Mouse (Mus musculus): ENCODE measurements around the gene Scn4a.

Scn4a gene

GRCm38 (mm10) chr11:106273311-106273684, 79.8 kb downstream of the Scn4a start:
- in situ Hi-C loops (cut with MboI, MseI) = no loop called here

DNA sequence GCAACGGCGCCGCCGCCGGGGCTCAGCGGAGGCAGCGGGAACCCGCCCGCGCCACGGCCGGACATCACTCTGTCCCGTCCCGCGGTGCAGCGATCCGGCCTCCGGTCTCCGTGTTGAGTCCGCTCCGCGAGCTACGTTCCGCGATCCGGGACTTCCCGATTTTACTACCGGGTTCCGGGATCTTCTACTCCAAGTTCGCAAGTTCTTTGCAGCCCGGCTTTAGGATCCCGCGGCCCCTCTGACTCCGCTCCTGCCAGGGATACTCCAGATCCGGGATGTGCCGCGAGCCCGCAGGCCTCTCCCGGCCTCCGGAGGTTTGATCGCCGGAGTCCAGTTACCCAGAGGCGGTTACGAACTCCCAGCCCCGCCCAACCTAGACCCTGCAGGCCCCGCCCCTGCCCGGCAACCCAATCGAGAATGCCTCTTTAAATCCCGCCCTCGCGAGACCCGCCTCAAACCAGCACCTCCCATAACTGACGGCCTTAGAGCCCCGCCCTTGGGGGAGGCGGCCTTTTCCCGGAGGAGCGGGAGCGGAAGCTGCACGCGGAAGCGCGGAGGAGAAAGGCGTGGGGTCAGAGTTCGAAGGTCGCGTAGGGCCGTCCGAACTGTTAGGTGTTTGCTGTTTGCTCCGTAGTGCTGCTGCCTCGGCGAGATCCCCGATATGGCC, 80.3 kb downstream of the Scn4a start, which contains the start of gene Smarcd2:
Smarcd2 (minus strand) TSS at position 329 of the 667 bp plus-strand sequence.
- in situ Hi-C loops (cut with MboI, MseI) = no loop called here

GRCm38 (mm10) chr11:106271794-106272643, 81.1 kb downstream of the Scn4a start:
- in situ Hi-C loops (cut with MboI, MseI) = no loop called here

DNA sequence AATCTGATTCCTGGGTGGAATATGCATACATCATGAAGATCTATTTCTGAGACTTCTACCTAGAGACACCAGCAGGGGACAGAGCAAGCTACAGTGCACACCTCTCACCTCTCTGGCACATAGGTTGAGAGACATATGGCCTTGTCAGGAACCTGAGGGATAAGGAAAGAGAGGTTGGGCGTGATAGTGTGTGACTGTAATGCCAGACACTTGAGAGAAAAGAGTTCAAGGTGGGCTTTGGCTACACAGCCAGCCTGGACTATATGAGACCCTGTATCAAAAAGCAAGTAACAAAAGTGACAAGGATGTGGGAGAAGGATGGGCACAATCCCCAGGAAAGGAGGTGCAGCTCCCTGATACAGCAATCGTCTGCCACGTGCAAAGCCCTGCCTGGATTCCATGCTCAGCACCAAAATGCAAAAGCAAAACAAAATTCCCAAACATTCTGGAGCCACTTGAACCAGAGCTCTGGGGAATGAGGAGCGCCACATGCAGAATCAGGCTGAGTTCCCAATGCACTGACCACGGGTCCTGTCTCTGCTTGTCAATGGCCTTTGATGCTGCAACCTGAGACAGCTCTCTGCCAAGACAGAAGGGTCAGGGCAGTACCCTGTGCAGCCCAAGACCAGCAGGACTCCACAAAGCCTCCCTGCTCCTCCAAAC, 81.8 kb downstream of the Scn4a start:
- in situ Hi-C loops (cut with MboI, MseI) = no loop called here

GRCm38 (mm10) chr11:106269060-106269431, 84.0 kb downstream of the Scn4a start:
- in situ Hi-C loops (cut with MboI, MseI) = no loop called here

Data from T-helper 2 cell (primary cell).